Mouse (Mus musculus): Measurements from ENCODE around the gene Rai2. TPM values are rescaled to one million over a fixed set of nuclear protein-coding genes. Genes with fewer than 3 reads are reported as not detected.

The Rai2 gene
- total RNA-seq (2014; fragmentation: Nextera tagmentation) (not detected in 2 replicates), total RNA-seq (2017) (not detected in 2 replicates)

DNA sequence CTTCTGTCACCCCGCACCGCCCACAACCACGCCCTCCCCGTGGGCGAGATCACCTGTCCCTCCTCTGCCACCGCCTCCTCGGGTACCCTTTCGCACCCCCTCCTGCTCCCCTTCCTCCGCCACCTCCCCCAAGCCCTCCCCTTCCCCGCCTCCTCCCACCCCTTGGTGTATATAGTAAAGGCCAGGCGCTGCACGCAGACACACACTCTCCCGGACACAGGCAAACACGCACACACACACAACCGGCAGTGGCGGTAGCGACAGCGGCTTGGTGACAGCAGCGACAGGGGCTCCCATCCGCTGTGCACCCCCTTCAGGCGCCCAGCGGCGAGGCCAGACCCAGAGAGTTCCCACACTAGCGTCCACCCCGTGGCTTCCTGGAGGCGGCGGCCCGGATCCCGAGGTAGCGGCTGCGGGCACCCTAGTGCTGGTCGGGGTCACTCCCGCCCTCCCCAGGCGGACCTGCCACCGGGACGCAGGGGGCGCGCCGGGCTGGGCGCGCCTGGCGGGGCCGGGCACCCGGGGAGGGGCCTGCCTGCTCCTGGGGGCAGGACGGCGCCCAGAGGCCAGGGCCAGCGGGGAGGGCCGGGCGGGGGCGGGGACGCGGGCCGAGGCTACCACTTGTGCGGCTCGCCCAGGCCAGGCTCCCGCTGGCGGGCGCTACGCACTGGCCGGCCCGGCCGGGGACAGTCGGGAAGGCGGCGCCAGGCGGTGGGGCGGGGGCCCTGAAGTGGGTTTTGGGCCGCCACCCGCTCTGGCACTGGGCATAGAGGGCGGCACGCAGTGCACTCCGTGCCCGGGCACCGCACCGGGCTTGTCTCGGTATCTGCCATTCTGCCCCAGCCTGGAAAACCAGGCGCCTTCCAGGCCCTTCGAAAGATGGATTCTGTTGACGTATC lies at the start of gene Rai2:
Gene Rai2, plus strand, starts transcription at position 205 of the 899 bp plus-strand sequence.
- peak; percentile 50; the same call in 1 of the 2 replicates for ATAC-seq (replicated peaks; ENCODE audit: low FRiP score, low TSS enrichment, poor library complexity, severe bottlenecking)

DNA sequence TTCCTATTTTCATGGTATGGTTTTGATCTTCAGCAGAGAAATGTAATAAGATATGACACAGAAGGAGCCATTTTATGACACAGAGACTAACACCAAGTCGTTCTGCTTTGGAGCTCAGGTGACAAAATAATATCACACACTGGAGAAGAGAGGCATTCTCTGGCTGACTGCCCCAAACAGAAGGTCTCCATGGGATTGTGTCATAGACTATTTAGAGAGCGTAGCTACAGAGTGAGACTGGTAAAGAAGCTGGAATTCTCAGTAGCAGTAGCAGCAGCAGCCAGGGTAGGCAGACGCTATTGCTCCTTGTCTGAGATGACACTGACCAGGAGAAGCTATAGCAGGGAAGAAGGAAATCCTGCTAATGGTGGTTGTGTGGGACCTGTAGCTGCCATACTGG lies 27.5 kb upstream of the Rai2 start:
- ATAC-seq (replicated peaks; ENCODE audit: low FRiP score, low TSS enrichment, poor library complexity, severe bottlenecking), result no peak

DNA sequence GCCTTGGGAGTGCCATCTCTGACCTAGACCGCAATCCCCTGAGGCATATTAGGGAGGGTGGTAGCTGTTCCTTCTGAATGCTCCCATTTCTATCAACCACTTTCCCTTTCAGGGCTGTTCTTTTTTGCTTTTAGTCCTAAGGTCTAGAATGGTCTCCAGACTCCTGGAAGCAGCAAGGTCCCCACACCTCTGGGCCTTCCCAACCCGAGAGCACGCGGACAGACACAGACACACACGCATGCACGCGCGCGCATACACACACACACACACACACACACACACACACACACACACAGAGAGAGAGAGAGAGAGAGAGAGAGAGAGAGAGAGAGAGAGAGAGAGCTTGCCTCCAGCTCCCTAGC lies 385 bp upstream of the Rai2 start:
- no peak for ATAC-seq (replicated peaks; ENCODE audit: low FRiP score, low TSS enrichment, poor library complexity, severe bottlenecking)

DNA sequence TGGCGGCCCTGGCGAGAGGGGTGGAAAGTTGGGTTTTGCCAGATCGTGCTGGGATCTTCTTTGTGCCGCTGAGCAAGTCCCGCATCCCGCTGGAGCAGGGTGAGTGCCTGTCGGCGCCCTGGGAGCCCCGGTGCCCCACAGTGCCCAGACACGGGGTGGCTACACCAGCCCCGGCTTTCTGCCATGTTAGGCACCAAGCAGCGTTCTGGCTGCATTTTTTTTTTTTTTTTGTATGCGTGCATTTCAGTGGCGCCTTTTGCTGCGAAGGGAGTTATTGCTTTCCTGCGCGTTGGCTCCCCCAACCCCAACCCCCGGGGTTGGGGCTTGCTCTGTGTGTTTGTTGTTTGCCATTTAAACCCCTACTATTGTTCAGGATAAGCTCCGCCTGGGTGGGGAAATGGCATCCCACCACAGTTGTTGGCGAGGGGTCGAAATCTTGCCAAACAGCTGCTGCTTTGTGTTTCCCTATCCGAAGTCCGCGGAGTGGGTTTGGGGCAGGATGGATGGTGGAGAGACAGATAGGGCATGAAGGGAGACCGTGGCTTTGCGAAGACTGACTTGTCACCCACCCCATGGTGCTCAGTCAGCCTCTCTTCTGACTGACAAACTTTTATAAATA lies 1.0 kb downstream of the Rai2 start:
- ATAC-seq (replicated peaks; ENCODE audit: low FRiP score, low TSS enrichment, poor library complexity, severe bottlenecking), result no peak

DNA sequence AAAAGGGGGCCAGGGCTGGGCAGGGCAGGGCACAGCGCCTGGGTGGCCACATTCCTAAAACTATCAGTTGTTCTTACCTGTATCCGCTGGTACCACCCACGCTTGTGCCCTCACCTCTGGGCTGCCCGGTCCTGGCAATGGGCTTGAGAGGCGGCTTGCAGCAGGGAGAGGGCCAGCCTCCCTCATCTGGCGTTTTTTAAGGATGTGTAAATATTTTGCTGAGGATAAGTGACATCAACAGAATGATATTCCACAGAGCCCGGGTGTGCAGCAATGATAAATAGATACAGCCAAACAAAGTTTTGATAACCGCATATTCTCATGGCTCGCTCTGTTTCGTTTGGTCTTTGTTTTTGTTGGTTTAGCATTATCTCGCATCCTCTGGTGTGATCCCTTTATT lies 1.7 kb downstream of the Rai2 start:
- no peak for ATAC-seq (replicated peaks; ENCODE audit: low FRiP score, low TSS enrichment, poor library complexity, severe bottlenecking)

DNA sequence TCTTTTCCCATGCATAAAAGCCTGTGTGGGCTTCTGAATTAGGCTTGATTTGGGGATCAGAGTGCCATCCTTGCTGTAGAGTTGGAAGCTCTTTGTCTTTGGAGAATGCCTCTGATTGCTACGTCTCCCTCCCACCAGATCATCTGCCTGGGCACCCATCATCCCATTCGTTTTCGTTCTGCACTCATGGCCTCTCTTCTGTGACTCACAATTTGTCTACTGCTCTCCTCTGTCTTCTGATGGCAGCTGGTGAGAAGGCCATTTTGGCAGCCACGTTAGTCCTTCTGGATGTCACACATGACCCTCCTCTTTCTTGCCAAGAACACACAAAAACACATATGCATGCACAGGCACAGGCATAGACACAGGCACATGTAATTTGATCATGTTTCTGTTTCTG lies 4.2 kb downstream of the Rai2 start:
- no peak for ATAC-seq (replicated peaks; ENCODE audit: low FRiP score, low TSS enrichment, poor library complexity, severe bottlenecking)

DNA sequence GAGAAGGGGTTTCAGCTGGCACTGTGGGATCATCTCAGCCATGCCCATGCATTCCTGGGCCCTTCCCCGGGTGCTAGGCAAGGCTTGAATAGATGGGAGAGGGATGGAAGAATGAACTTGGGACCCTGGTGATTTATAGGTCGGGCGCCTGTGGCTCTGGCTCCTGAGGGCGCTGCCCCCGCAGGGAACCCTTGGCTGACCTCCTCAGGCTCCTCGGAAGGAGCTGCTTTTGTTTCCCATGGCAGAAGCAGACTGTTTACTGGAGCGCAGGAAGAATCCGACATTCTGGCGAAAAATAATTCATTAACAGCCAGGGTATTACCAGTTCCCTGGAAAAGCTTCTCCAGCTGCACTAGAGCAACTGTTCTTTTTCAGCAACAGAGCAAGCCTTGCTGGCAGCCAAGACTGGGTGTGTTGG lies 6.5 kb downstream of the Rai2 start:
- no peak for ATAC-seq (replicated peaks; ENCODE audit: low FRiP score, low TSS enrichment, poor library complexity, severe bottlenecking)

DNA sequence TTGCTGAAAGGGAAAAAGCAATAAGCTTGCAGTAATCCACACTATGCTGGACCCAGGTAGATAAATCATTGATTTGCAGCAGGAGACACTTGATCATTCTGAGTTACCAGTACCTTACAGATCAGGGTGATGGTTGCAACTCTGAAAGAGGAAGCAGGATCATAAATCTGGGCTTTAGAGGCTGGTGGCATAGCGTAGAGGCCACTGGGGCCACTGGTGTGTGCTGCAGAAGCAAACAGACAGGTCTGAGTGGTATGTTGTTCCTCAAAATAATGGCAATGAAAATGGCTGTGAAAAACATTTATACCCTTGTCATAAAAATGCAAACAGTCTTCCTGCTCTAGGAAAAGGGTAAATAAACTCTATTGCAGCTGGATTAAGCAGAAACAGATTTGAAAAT lies 9.4 kb downstream of the Rai2 start:
- ATAC-seq (replicated peaks; ENCODE audit: low FRiP score, low TSS enrichment, poor library complexity, severe bottlenecking), result no peak

DNA sequence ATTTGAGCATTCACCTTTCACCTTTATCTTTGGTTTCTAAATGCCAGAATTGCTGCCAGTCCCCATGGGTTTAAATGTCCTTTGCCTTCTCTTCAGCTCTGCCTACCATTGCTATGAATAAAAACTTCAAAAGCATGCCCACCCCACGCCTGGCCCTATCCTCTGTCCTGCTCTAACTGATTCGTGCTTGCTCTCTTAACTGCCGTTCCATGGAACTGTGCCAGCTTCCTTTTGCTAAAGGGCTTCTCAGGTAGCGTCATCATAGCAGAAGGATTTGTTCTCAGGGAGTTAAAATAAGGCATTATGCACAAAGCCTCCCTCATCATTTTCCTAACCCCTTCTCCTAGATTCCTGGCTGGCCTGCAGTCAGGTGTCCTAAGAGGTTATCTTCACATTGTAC lies 11.6 kb downstream of the Rai2 start:
- no peak for ATAC-seq (replicated peaks; ENCODE audit: low FRiP score, low TSS enrichment, poor library complexity, severe bottlenecking)

DNA sequence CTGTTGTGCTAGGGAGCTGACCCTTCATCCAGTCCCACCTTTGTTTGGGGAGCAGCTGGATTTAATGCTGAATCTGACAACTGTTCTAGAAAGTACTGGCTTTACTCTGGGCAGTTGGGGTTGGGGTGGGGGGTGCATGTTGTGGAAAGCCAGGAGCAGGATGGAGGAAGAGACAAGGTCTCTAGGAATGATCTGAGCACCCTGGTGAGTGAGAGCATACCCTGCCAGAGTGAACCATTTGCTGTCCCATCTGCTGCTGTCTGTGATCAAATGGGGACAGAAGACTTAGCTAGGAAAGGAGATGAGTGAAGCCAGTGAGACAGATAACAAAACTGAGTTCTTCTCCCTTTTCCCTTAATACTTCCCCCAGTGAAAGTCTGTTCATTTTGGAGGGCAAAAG lies 13.2 kb downstream of the Rai2 start:
- ATAC-seq (replicated peaks; ENCODE audit: low FRiP score, low TSS enrichment, poor library complexity, severe bottlenecking), result no peak

DNA sequence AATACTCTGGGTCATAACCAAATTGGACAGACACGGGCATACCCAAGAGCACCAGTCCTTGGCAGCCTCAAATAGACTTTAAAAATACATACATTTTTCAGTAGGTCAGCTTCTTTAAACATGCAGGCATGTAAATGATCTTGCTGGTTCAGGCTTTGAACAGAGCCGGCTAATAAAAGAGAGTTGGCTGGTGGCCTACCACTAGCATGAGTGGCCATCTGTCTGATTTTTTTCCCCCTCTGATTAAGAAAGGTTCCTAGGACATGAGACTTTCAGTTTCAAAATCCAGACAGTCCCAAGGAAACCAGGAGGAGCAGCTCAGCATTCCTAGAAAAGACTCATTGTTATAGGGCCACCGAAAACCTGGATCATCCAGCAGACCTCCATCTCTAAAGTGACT lies 15.0 kb downstream of the Rai2 start:
- no peak for ATAC-seq (replicated peaks; ENCODE audit: low FRiP score, low TSS enrichment, poor library complexity, severe bottlenecking)

DNA sequence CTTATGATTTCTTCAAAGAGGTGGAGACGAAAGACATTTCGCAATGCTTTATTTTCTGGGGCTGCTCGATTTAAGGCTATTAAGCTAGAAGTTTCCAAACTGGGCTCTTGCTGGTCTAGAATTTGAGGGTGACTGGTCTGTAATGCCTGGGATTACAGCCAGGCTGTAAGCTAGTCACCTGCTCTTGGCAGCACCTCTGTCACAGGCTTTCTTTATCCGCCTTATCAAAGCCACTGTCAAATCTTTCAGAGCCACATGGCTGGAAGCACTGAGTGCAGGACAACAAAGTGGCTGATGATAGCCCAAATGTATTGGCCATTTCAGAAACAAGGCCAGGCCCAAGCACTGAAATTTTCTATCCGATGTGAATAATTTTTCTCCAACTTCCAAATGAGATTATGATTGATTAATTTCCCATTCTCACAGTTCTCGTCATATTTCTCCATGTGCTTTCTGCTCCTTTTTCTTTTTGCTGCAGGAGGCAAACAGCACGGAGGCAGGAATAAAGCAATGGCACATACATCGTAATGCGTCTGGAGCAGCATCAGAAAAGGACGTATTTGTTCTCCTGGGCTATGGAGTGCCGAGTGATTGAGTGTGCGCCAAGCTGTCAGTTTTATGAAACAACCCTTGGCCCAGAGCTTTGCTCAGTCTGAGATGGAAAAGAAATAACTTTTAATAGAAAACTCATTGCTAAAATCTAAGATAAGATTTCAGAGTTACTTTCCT lies 16.9 kb downstream of the Rai2 start:
- no peak for ATAC-seq (replicated peaks; ENCODE audit: low FRiP score, low TSS enrichment, poor library complexity, severe bottlenecking)

DNA sequence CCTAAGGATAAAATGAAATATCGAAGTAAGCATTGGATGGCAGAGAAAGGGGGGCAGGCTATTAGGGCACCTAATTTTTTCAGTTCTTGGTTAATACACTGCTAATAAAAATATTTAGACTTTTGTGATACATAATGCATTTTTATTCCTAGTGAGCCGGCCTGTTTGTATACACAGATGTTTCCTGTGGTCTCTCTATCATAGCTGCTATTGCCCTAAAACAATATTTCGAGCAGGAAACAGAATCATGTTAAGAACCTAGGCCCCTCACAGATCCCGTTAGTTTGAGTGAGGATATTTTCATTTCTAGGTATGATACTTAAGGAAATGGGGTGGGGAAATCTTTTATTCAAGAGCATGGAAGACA lies 17.4 kb downstream of the Rai2 start:
- ATAC-seq (replicated peaks; ENCODE audit: low FRiP score, low TSS enrichment, poor library complexity, severe bottlenecking), result no peak

DNA sequence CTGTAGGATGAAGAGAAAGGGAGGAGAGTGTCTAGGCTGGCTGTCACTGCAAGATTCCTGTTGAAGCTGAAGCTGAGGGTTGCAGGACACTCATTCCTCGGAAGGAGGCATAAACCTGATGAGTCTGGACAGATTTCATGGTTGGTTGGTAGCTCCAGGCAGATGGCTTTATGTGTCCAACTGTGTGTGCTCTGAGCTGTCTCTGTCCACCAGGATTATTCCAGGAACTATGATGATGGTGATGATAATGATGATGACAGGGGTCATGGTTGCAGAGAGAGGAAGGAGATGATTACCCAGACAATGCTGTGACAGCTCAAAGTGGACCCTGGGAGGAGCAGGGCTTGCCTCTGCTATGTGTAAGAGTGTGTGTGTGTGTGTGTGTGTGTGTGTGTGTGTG lies 22.5 kb downstream of the Rai2 start:
- no peak for ATAC-seq (replicated peaks; ENCODE audit: low FRiP score, low TSS enrichment, poor library complexity, severe bottlenecking)

DNA sequence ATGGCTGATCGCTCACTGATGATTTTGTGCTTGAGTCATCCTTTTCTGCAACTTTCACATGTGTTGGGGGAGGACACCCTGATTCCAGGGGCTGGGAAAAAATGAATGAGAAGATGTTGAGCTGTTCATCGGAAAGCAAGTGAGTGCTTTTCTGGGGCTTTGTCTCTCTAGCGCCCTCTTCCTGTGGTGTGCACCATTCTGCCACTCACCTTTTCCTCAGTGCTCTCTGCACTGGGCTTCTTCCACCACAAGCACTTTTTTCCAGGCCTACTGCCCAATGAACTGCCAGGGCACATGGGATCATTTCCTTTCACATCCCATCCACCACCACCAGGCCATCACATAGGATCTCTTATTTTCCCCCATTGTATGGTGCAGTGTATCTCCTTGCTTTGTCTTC lies 26.2 kb downstream of the Rai2 start:
- ATAC-seq (replicated peaks; ENCODE audit: low FRiP score, low TSS enrichment, poor library complexity, severe bottlenecking), result no peak

DNA sequence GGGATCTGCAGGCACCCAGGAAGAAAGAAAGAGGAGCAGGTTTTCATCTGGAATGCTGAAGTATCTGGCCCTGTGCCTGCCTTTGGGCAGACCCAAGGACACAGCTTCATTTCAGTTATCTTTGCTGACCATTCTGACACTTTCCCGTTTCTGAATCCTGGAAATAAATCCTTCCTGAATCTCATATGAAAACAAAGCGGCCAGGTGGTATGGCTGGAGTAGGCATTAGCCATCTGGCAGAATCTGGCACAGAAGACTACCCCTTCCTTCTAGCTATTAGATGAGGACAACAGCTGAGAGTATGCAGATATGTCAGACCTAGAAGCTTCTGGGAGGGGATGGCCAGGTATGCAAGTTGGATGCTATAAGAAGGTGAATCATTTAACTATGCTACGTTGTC lies 28.4 kb downstream of the Rai2 start:
- ATAC-seq (replicated peaks; ENCODE audit: low FRiP score, low TSS enrichment, poor library complexity, severe bottlenecking), result no peak

DNA sequence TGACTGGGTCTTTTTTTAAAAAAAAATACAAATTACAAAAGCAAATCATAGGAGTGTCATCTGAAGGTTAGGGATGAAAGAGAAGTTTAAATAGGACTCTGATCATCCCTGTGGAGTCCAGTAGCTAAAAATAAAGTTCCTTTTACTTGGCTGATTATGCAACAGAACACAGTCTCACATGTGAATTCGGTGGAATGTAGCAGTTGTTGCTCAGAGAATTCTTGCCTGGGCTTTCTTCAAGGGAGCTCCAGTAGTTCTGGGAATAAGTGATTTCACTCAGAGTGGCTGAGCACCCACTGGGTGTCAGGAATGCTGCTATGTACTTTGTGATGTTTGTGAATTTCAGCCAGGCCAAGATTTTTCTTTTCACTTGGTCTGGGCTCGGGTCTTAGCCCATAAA lies 30.5 kb downstream of the Rai2 start:
- no peak for ATAC-seq (replicated peaks; ENCODE audit: low FRiP score, low TSS enrichment, poor library complexity, severe bottlenecking)

DNA sequence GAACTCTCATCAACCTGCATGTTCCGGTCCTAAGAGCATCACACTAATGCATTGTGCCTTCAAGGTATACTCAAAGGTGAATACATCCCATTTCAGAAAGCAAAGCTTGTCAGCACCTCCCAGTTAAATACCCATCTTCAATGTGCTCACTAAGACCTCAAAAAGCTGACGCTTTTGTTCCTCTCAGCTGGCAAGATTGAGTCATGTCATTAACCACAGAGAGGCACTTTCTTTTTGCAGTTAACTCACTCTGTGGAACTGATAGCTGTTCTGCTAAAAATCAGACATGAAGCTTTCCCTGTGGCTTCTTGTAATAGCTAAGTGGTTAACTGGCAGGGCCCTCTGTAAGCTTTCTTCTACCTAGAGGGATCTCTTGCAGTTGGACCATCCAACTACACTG lies 36.6 kb downstream of the Rai2 start:
- ATAC-seq (replicated peaks; ENCODE audit: low FRiP score, low TSS enrichment, poor library complexity, severe bottlenecking), result no peak

DNA sequence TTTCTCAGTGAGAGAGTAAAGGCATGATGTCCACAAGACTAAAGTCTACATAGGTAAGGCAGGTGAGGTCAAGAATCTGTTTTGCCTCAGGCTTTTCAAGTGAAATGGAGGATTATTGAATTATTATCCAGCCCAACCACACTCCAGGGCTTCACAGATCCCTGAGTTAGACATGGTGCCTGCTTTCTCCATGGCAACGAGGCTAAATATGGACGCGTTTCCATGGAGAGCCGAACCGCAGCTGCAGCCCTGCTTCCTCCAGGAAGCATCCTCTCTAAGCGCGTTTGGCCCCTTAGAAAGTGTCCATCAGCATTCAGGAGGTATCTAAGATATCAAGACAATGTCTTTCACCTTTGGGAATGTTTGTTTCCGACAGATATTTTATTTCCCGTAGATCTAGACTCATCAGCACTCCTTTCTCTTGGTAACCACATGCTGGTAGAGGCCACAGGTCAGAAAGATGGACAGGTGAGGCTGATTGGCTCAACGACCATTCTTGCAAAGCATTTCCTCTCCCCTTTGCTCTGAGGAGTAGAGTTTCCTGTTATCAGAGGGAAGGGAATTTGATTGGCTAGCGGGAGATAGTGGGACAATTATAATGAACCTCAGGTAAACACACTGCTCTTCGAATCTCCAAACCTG lies 59.6 kb downstream of the Rai2 start:
- ATAC-seq (replicated peaks; ENCODE audit: low FRiP score, low TSS enrichment, poor library complexity, severe bottlenecking), result no peak
